Mouse (Mus musculus) forebrain, postnatal 0 days (tissue): ENCODE measurements around the gene Pdp2. TPM values are rescaled to one million over a fixed set of nuclear protein-coding genes. Genes with fewer than 3 reads are reported as not detected.

ENCODE experiments used
- ATAC-seq: fragments of 200-750 bp; cut with Nextera tagmentation; 2 replicates; pipeline ENCODE4 v1.8.0; 2017; ENCODE audit warnings: mild to moderate bottlenecking, moderate library complexity
- DNase-seq: peaks from one replicate; pipeline ENCODE4 v3.0.0-alpha.2; 2015
- H3K27ac ChIP-seq: fragments of 300-500 bp; sonication (generic); 2 replicates; pipeline ENCODE4 v1.5.1; 2014; ENCODE audit warnings: low read depth, mild to moderate bottlenecking, antibody characterized with exemption, low read length, moderate library complexity, mixed read lengths
- H3K27me3 ChIP-seq: fragments of 300-500 bp; sonication (generic); 2 replicates; pipeline ENCODE4 v1.6.1; 2014; ENCODE audit warnings: mild to moderate bottlenecking, low read length, mixed read lengths; ENCODE audit not compliant: insufficient read depth
- H3K36me3 ChIP-seq: fragments of 300-500 bp; sonication (generic); 2 replicates; pipeline ENCODE4 v1.6.1; 2014; ENCODE audit warnings: mild to moderate bottlenecking, moderate library complexity; ENCODE audit not compliant: insufficient read depth
- H3K4me1 ChIP-seq: fragments of 300-500 bp; sonication (generic); 2 replicates; pipeline ENCODE4 v1.6.1; 2014; ENCODE audit warnings: antibody characterized with exemption; ENCODE audit not compliant: insufficient read depth
- H3K4me2 ChIP-seq: fragments of 300-500 bp; sonication (generic); 2 replicates; pipeline ENCODE4 v1.6.1; 2014; ENCODE audit warnings: low read depth, mild to moderate bottlenecking, moderate library complexity
- H3K4me3 ChIP-seq: fragments of 300-500 bp; sonication (generic); 2 replicates; pipeline ENCODE4 v1.5.1; 2014; ENCODE audit warnings: low read depth, low read length, mixed read lengths
- H3K9ac ChIP-seq: fragments of 300-500 bp; sonication (generic); 2 replicates; pipeline ENCODE4 v1.6.1; 2014; ENCODE audit warnings: mild to moderate bottlenecking
- H3K9me3 ChIP-seq: fragments of 300-500 bp; sonication (generic); 2 replicates; pipeline ENCODE4 v1.6.1; 2016; ENCODE audit warnings: low read length
- CTCF ChIP-seq: sonication (generic); IDR thresholded peaks from 2 replicates; pipeline ENCODE4 v1.5.1; 2016; ENCODE audit warnings: antibody characterized with exemption, control low read depth, low read depth
- WGBS: fragments of 180-500 bp; shearing (Covaris S2); extraction: QIAGEN DNeasy Blood & Tissue Kit; methylation state at CpG from one replicate; pipeline ENCODE4 v1.1.7; 2014; 5-methylcytosine and 5-hydroxymethylcytosine counted together
- polyA plus RNA-seq: library from polyadenylated mRNA; unstranded; fragments of >200 nt; fragmentation: Nextera tagmentation; extraction: Ambion mirVana; gene quantifications from 2 replicates; pipeline ENCODE4 v1.2.1, GENCODE M21; 2015
- total RNA-seq: library from RNA; depleted of rRNA; stranded (reverse); fragments of >200 nt; gene quantifications from 2 replicates; pipeline ENCODE4 v1.2.3, GENCODE M21; 2014

The Pdp2 gene
- total and polyA plus RNA-seq, 2 experiments from 2014 or later, result 13.2 to 14.6 TPM

DNA sequence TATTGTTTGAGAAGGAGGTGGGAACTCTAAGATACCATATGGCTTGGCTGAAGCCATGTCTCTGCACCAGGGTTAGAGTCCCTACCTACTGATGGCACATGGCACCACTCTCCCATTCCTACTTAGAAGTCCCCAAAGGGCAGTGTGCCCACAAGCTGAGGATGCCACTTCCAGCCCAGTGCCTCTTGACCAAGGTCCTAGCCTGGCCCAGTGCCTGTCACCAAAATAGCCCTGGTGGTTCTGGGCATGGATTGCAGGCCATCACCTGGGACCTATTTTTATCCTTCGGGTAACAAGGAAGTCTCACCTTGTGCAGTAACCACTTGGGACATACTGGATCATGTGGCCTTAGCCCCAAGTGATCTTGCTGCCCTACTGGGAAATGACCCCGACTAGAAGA lies 16.7 kb downstream of the Pdp2 start:
- WGBS, result 68% methylated on average over 2 of the region's 2 CpGs
- Histone ChIP-seq H3K9ac (no peak overlapping the region), H3K4me3 (no peak overlapping the region), H3K9me3 (no peaks in the 10 kb centered on the region), H3K27ac (no peak overlapping the region), H3K36me3 (no peaks in the 10 kb centered on the region), H3K4me2 (no peak overlapping the region), H3K27me3 (no peaks in the 10 kb centered on the region), H3K4me1 (no peaks in the 10 kb centered on the region)
- DNase-seq (no peak), ATAC-seq (no peak)
- TF ChIP-seq CTCF, result no peak

DNA sequence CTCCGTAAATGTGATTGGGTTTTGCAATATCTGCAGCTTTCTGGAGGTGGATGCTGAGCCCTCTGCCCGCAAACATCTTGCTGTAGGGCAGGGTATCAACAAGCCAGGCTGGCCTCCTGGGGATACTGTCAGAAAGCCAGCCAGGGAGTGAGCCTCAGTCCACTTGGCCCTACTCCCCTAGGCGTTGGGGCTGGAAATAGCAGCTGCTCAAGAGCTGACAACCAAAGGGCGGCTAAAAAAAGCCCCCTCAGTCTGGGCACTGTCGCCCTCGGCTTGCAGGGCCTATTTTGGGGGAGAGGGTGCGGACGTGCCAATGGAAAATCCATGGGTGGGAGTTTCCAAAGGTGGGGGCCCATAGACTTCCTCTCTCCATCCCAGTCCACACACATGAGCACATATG lies 18.0 kb downstream of the Pdp2 start:
- TF ChIP-seq CTCF, result no peak
- H3K4me2 ChIP-seq, result no peak overlapping the region
- no peak overlapping the region for H3K9ac ChIP-seq
- no peak overlapping the region for H3K27ac ChIP-seq
- DNase-seq, result no peak
- no peaks in the 10 kb centered on the region for H3K9me3 ChIP-seq
- no peaks in the 10 kb centered on the region for H3K4me1 ChIP-seq
- no peaks in the 10 kb centered on the region for H3K36me3 ChIP-seq
- no peaks in the 10 kb centered on the region for H3K27me3 ChIP-seq
- 71% methylated on average over 8 of the region's 8 CpGs for WGBS
- no peak for ATAC-seq
- H3K4me3 ChIP-seq, result no peak overlapping the region

DNA sequence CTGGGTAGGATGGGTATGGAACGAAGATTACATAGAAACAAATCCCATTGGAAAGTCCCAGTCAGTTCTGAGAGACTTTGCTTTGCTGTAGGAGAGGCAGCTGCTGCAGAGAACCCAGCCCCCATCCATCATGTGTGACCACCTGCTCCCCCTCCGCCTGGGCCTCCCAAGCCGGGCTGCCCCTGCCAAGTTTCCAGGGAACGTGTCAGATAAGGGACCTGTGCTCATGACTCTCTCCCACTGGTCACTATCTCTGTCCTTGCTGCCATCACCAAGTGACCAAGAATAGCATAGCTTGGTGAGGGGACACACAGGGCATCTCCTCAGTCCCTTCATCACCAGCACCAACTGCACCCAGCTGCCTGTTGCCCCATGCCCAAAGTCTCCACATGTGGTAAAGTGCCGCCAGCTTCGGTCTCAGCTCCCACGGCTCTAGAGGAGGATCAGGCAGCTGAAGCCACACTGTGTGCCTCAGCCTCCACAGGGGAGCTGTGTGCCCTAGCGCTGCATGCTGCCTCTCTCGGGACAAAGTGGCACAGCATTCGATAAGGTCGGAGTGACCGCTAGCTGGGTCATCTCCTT lies 19.0 kb downstream of the Pdp2 start:
- no peaks in the 10 kb centered on the region for H3K9me3 ChIP-seq
- H3K9ac ChIP-seq, result no peak overlapping the region
- no peak for TF ChIP-seq CTCF
- DNase-seq (no peak), ATAC-seq (no peak)
- H3K36me3 ChIP-seq, result no peaks in the 10 kb centered on the region
- H3K27ac ChIP-seq, result no peak overlapping the region
- H3K4me3 ChIP-seq, result no peak overlapping the region
- H3K27me3 ChIP-seq, result no peaks in the 10 kb centered on the region
- no peak overlapping the region for H3K4me2 ChIP-seq
- WGBS, result 81% methylated on average over 12 of the region's 12 CpGs
- no peaks in the 10 kb centered on the region for H3K4me1 ChIP-seq

DNA sequence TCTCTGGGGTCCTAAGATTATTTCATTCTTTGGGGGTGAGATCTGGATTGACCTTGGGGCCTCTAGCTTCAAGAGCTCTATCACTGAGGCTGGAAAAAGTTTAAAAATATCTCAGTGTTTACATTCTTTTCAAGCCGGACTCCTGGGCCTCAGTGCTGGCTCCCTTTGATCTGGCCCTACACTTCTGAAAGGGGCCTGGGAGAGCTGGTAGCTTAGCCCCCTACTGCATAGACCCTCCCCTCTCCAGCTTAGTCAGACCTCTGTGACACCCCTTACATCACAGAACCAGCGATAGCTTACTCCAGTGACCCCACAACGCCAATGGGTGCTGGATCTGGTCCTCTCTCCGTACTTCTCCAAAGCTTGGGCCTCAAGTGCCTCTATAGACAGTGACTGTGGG lies 20.4 kb downstream of the Pdp2 start:
- no peak overlapping the region for H3K4me2 ChIP-seq
- no peak overlapping the region for H3K4me3 ChIP-seq
- DNase-seq (no peak), ATAC-seq (no peak)
- H3K4me1 ChIP-seq, result no peaks in the 10 kb centered on the region
- H3K9ac ChIP-seq, result no peak overlapping the region
- WGBS, result 74% methylated on average over 4 of the region's 4 CpGs
- H3K9me3 ChIP-seq, result no peaks in the 10 kb centered on the region
- H3K27ac ChIP-seq, result no peak overlapping the region
- no peak for TF ChIP-seq CTCF
- H3K27me3 ChIP-seq, result no peaks in the 10 kb centered on the region
- H3K36me3 ChIP-seq, result no peaks in the 10 kb centered on the region

DNA sequence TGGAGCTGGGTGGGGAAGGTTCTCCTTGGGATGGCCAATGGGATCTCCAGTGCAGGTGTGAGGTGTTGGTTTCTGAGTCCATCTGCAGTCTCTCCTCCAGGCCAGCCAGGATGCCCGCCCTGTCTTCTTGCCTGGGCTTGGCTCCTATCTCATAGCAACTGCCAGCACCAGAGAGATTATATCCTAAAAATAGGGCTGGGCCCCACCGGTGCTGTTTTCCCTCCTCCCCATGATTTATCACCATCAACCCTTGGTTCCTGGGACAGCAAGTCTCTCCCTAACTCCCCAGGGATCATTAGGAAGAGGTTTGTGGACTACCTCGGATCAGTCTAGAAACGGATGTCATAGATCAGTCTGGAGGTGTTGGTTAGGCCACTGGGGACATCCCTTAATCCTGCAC lies 21.9 kb downstream of the Pdp2 start:
- Histone ChIP-seq H3K4me1 (no peaks in the 10 kb centered on the region), H3K4me2 (no peak overlapping the region), H3K9me3 (no peaks in the 10 kb centered on the region), H3K4me3 (no peak overlapping the region), H3K27ac (no peak overlapping the region), H3K27me3 (no peaks in the 10 kb centered on the region), H3K9ac (no peak overlapping the region), H3K36me3 (no peaks in the 10 kb centered on the region)
- WGBS, result 90% methylated on average over 4 of the region's 4 CpGs
- ATAC-seq (no peak), DNase-seq (no peak)
- no peak for TF ChIP-seq CTCF

DNA sequence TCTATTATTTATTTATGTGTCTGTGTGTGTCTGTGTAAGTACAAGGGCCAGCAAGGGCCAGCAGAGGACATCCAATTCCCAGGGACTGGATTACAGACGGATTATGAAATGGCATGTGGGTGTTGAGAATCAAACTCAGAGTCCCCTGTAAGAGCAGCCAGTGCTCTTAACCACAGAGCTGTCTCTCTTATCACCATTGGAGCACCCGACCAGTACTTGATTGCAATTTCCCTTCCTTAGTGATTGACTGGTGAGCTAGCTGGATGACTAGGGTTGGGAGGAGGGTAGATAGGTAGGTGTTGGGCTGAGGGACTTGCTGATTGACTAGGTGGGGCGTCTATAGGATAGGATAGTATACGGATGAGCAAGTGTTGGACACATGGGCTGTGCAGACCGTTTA lies 29.5 kb downstream of the Pdp2 start:
- DNase-seq (no peak), ATAC-seq (no peak)
- no peak for TF ChIP-seq CTCF
- Histone ChIP-seq H3K36me3 (no peaks in the 10 kb centered on the region), H3K4me1 (no peaks in the 10 kb centered on the region), H3K9ac (no peak overlapping the region), H3K27me3 (no peaks in the 10 kb centered on the region), H3K9me3 (no peaks in the 10 kb centered on the region), H3K4me2 (no peak overlapping the region), H3K4me3 (no peak overlapping the region), H3K27ac (no peak overlapping the region)
- 77% methylated on average over 5 of the region's 5 CpGs for WGBS

DNA sequence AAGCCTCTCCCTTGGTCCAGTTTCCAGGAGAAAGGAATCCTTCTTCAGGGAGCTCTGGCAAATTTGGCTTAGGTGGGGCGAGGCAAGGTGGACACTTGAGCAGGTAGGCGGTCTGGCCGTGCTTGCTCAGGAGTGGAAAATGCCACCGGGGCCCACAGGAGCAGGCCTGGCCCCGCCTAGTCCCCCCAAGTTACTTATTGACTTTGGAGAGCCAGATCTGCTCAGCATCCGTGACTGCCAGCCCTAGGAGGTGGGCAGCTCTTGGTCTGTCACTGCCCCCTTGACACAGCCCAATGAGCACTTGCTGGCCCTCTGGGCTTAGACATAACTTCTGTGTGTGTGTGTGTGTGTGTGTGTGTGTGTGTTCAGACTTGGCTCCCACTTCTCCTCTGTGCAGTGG lies 32.9 kb downstream of the Pdp2 start, which contains the start of gene Cdh16:
Gene Cdh16 (minus strand): TSS at position 236 of the 400 bp plus-strand sequence.
- no peaks in the 10 kb centered on the region for H3K27me3 ChIP-seq
- no peak within 1 kb of the TSS for H3K27ac ChIP-seq
- no peak within 1 kb of the TSS for H3K9ac ChIP-seq
- H3K4me3 ChIP-seq, result no peak within 1 kb of the TSS
- DNase-seq, result no peak
- no peak for TF ChIP-seq CTCF
- H3K4me2 ChIP-seq, result no peak within 1 kb of the TSS
- WGBS, result 79% methylated on average over 6 of the region's 6 CpGs
- H3K4me1 ChIP-seq, result no peaks in the 10 kb centered on the region
- no peaks in the 10 kb centered on the region for H3K36me3 ChIP-seq
- no peaks in the 10 kb centered on the region for H3K9me3 ChIP-seq
- no peak for ATAC-seq
